Mouse (Mus musculus) ES-CJ7 (cell line): Measurements from ENCODE around the gene Cadm4.

ENCODE experiments used
- DNase-seq: peaks from one replicate; pipeline ENCODE4 v3.0.0; 2011; ENCODE audit warnings: low read depth, low spot score

Cadm4 gene

GRCm38 (mm10) chr7:24481474-24482207, at the start of gene Cadm4:
TSS of gene Cadm4 (plus strand) at chr7:24482023.
- DNase-seq, result peak; percentile 82

GRCm38 (mm10) chr7:24435305-24435704, 46.5 kb upstream of the Cadm4 start:
- DNase-seq, result no peak

DNA sequence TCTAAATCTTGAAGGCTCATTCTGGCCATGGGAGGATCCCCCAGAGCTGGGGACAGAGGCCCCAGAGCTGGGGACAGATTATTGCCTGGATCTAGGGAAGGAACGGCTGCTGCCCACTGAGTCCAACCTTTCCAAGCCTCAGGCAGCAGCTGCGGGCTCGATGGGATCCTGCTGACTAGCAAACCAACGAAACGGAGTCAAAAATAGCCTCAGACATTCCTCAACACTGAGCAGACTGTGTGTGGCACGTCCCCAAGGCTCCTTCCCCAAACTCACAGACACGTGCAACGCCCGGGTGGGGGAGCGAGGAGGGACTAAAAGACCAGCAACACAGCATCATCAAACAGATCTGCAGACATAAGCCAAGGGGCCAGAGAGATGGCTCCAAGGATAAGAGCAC, 43.8 kb upstream of the Cadm4 start:
- DNase-seq, result no peak

DNA sequence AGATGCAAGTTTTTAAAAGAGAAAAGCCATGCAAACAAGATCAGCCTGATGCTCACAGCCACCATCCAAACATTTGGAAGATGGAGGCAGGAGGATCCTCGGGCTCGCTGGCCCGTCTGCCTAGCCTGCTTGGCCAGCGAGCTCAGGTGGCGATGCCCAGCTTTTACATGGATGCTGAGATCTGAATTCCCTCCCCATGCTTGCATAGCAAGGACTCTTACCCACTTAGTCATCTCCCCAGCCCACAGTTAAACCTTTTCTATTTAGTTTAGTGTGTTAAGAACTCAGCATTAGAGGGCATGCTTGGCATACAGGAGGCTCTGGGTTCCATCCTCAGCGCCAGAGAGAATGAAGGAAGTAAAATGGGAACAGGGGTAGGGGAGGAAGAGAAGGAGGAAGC, 42.6 kb upstream of the Cadm4 start:
- DNase-seq, result no peak

- no peak for DNase-seq
These were observed 41.9 kb upstream of the Cadm4 start for GRCm38 (mm10) chr7:24439891-24440290.

DNA sequence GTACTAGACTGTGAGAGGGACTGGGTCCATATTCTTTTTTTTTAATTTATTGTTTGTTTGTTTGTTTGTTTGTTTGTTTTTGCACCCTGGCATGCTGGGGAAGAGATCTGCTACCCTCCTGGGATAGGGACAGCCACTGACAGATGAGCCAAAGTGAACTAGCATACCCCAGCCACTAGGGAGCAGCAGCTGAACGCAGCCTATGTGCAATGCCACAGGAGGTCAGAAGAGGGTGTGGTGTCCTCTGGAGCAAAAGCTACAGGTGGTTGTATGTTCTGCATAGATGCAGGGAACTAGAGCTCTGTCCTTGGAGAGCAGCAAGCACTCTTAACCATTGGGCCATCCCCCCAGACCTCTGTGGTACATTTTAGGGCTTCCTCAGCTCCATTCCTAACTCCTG, 40.0 kb upstream of the Cadm4 start:
- peak; percentile 90 for DNase-seq

DNA sequence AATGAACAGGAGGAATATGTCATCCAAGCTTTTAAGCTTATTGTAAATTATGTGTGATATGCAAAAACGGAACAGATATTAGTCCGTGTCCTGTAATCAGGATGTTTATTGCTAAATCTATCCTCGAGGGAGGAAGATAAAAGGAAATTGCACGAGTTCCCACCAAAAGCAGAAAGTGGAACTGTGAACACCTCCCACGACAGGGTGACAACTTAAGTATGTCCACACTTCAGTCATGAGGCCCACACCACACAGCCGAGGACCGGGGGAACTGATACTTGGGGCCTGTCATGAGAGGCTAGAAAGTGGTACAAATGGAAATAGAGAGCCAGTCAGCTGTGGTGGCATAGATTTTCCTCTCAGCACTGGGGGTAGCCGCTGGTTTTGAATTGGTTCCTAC, 39.5 kb upstream of the Cadm4 start:
- no peak for DNase-seq

DNA sequence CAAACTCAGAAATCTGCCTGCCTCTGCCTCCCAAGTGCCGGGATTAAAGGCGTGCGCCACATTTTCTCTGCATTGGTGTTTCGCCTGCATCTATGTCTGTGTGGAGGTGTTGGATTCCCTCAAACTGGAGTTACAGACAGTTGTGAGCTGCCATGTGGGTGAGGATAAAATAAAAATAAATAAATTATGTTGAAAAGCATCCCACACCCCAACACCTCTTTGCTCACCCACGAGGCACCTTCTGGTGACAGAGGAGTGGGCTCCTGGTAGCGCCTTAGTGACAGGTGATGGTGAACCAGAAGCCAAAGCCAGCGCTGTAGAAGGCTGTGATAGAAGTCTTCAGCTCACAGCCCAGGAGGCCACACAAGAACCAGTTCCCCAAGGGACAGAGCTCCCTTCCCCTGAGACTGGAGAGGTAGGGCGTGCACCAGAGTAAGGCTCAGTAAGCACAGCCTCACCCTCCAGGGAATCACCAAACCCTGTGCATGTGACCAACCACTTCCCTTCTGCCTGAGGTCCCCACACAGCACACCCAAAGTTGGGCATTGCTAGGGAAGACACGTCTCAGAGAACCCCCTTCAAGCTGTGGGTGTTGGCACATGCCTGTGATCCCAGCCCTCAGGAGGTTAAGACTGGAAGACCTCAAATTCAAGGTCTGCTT, 36.4 kb upstream of the Cadm4 start:
- DNase-seq, result no peak

- DNase-seq, result no peak
These were observed 35.0 kb upstream of the Cadm4 start for GRCm38 (mm10) chr7:24446697-24447340.

DNA sequence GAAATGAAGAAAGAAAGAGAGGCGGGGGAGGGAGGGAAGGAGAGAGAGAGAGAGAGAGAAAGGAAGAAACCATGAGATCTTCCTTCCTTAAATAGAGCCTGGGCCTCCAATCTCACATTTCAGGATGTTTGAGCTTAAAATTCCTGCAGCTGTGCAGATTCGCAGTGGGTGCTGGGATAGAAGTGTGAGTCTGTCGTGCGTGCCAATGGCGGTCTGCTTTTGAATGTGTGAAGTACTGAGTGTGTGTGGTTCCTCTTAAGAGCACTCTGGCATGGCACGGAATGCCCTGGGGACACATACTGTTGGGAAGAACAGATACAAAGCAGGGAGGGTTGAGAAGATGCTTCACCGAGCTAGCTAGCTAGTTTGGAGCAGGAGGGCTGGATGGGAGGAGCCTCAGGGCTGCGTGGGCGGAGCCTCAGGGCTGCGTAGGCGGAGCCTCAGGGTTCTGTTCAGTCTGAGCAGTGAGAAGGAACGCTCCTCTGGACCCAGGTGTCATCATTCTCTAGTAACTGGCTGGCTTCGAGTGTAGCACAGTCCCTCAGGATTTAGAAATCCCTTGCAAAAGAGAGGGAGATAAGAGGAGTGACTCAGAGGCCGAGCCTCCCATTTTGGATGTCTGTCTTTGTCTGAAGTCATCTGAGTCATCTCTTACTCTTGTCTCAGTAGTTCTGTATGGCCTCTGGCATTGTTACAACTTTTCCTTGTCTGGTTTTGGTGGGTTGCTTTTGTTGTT, 32.9 kb upstream of the Cadm4 start:
- DNase-seq, result no peak

DNA sequence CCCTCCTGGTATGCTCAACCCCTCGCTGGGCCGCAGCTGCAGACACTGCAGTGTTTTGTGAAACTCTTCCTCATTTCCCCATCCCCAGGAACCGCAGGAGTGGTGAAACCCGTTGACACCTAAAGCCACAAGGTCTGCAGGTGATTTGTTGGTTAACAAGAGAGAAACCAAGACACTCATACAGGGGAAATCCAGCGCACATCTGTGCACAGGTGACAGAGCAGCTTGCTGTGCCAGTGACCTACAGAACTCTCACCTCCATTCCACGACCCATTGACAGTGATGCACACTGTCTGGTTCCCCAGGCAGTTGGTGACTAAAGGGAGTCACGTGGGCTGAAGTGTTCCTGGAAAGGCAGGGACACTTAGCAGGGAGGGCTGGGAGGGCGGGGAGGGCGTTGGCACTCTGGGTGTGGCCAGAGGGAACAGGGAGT, 31.2 kb upstream of the Cadm4 start:
- DNase-seq, result peak; percentile 62

DNA sequence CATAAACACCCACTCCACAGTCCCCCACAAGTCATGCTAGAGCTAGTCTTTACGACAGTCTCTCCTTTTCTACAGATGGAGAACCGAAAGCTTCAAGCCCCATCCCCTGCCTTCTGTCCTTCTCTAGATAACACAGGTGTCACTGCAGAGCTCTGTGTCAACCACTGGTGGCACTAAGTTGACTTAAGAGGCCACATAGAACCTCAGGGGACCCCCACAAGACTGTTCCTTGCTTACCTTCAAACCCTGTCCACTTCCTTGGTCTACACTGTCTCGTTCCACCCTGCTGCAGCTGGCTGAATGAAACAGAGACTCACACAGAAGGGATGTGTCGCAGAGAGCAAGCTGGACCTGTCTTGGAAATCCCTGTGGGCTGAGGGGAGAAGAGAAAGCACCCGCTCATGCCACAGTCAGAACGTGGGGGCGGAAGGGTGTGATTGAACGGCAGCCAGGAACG, 29.9 kb upstream of the Cadm4 start, which contains the start of gene Irgc1:
Irgc1 (minus strand) TSS at position 443 of the 457 bp plus-strand sequence.
- DNase-seq, result no peak

DNA sequence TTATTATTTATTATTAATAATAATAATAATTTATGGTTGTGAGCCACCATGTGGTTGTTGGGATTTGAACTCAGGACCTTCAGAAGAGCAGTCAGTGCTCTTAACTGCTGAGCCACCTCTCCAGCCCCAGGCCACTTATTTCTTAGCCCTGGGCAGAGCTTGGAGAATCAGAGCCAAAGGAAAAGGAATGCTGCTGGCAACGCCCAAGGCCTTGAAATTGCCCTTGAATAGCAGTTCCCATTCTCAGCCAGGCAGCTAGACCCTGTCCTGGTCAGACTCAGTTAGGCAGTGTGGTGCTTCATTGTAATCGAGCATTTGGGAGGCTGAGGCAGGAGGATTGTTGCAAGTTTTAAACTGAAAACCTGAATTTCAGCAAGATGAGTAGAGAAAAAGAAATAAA, 27.6 kb upstream of the Cadm4 start:
- peak; percentile 86 for DNase-seq

- no peak for DNase-seq
These were observed 26.1 kb upstream of the Cadm4 start for GRCm38 (mm10) chr7:24455726-24456125.

GRCm38 (mm10) chr7:24457726-24458370, 24.0 kb upstream of the Cadm4 start:
- DNase-seq, result peak; percentile 58

DNA sequence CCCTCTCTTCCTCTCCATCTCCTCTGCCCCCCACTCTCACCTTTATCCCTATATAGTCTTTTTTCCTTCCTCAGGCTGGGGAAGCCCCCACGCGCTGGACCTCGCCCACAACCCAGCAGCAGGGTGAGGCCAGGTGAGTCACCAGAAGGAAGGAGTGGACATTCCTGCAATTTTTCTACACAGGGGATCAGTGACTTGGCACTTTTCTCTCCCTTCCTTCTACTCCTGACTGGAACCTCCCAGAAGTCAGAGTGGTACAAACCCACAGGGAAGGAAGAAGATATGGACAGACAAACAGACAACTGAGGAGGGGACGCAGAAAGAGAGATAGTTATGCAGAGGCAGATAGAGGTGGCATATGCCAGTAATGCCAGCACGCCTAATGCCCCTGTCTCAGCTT, 22.4 kb upstream of the Cadm4 start:
- peak; percentile 38 for DNase-seq

- peak; percentile 58 for DNase-seq
These were observed 22.0 kb upstream of the Cadm4 start for GRCm38 (mm10) chr7:24459843-24460242.

- DNase-seq, result peak; percentile 88
These were observed 20.3 kb upstream of the Cadm4 start for GRCm38 (mm10) chr7:24461376-24462051.

- peak; percentile 64 for DNase-seq
These were observed 19.2 kb upstream of the Cadm4 start, which contains the start of gene Plaur for GRCm38 (mm10) chr7:24462388-24463319. TSS of gene Plaur (plus strand) at chr7:24462484.

DNA sequence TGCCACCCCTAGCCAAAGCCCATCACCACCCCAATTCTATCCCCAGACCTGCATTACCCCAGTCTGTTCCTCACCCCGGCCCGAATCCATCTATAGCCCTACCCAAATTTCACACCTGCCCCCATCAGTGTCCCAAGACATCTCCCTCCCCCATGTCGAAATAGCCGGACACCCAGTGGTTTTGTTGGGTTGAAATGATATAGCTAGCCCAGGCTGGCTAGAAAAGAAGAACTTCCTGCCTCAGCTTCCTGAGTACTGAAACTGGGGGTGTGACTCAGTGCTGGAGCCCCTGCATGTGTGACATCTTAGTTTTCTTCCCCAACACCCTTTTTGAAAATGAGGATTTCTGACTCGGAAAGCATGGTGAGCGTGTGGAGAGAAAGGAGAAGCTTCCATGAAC, 15.0 kb upstream of the Cadm4 start:
- DNase-seq, result no peak
